Mouse (Mus musculus): Measurements from ENCODE around the gene Mrvi1.

DNA sequence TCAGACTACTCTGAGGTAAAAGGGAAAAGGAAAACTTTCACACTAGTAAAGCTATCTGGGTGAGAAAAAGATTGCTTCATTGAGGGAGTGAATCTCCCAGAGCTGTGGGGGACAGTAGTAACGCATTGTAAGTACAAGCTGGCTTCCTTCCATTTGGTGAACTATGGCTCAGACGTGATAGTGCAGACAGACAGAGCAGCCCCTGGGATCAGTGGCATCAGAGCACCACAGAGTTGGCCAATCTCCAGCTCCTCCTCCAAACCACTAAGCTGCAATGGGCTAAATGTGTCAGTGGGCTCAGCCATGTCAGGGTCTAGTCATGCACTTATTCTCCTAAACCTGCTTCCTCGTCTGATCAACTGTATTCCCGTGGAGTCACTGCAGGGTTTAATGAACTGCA, 158.7 kb downstream of the Mrvi1 start:
- no peak for TF ChIP-seq CTCF (IDR thresholded peaks at IDR 0.05; ENCODE audit: borderline replicate concordance, extremely low read depth, insufficient read depth, insufficient read length)
- TF ChIP-seq POLR2A (IDR thresholded peaks at IDR 0.05; ENCODE audit: borderline replicate concordance, extremely low read depth, insufficient read depth, insufficient read length, poor library complexity, severe bottlenecking): no peak

Measured in brain, embryonic 14.5 days (tissue).